Mouse (Mus musculus) kidney, embryonic 15.5 days (tissue): Measurements from ENCODE around the gene Wdr74. TPM values are rescaled to one million over a fixed set of nuclear protein-coding genes. Genes with fewer than 3 reads are reported as not detected.
"Not testable (repeated sequence)": the region's sequence is repeated elsewhere in the genome, so short reads cannot be mapped to it uniquely, and the experiment has no call there.

ENCODE experiments used
- ATAC-seq: fragments of 200-750 bp; cut with Nextera tagmentation; replicated peaks from 2 replicates; pipeline ENCODE4 v1.8.0; 2017; ENCODE audit warnings: moderate TSS enrichment; ENCODE audit not compliant: low FRiP score
- H3K27ac ChIP-seq: fragments of 300-500 bp; sonication (generic); 2 replicates; pipeline ENCODE4 v1.5.1; 2015; ENCODE audit warnings: mild to moderate bottlenecking, inconsistent platforms
- H3K27me3 ChIP-seq: fragments of 300-500 bp; sonication (generic); 2 replicates; pipeline ENCODE4 v1.6.1; 2015; ENCODE audit warnings: inconsistent platforms
- H3K36me3 ChIP-seq: fragments of 300-500 bp; sonication (generic); 2 replicates; pipeline ENCODE4 v1.6.1; 2015; ENCODE audit warnings: inconsistent platforms
- H3K4me1 ChIP-seq: fragments of 300-500 bp; sonication (generic); 2 replicates; pipeline ENCODE4 v1.6.1; 2015; ENCODE audit warnings: inconsistent platforms
- H3K4me2 ChIP-seq: fragments of 300-500 bp; sonication (generic); 2 replicates; pipeline ENCODE4 v1.6.1; 2015; ENCODE audit warnings: moderate library complexity, mild to moderate bottlenecking, inconsistent platforms
- H3K4me3 ChIP-seq: fragments of 300-500 bp; sonication (generic); replicated peaks from 2 replicates; pipeline ENCODE4 v1.5.1; 2015; ENCODE audit warnings: mild to moderate bottlenecking, inconsistent platforms
- H3K9ac ChIP-seq: fragments of 300-500 bp; sonication (generic); 2 replicates; pipeline ENCODE4 v1.6.1; 2015; ENCODE audit warnings: mild to moderate bottlenecking, inconsistent platforms
- H3K9me3 ChIP-seq: fragments of 300-500 bp; sonication (generic); replicated peaks from 2 replicates; pipeline ENCODE4 v1.6.1; 2016; ENCODE audit warnings: inconsistent platforms
- WGBS: fragments of 180-500 bp; shearing (Covaris S2); methylation state at CpG from one replicate; pipeline ENCODE4 v1.1.7; 2015; ENCODE audit warnings: mixed read lengths; 5-methylcytosine and 5-hydroxymethylcytosine counted together
- polyA plus RNA-seq: library from polyadenylated mRNA; unstranded; fragments of >200 nt; fragmentation: Nextera tagmentation; extraction: Ambion mirVana; gene quantifications from 2 replicates; pipeline ENCODE4 v1.2.1, GENCODE M21; 2015

Gene Wdr74
- polyA plus RNA-seq, 1 experiment from 2014 or later = 94.2 TPM

- Histone ChIP-seq H3K4me1 (peaks cover 32% of the 10 kb centered on the region), H3K9me3 (no peaks in the 10 kb centered on the region), H3K27ac (no peak overlapping the region), H3K9ac (peak overlapping the region; percentile 73; the same call in 1 of the 2 replicates), H3K36me3 (peaks cover 23% of the 10 kb centered on the region), H3K27me3 (no peaks in the 10 kb centered on the region), H3K4me2 (peak overlapping the region; percentile 59; the same call in 1 of the 2 replicates), H3K4me3 (no peak overlapping the region)
- no peak for ATAC-seq
- 70% methylated on average over 1 of the region's 1 CpGs for WGBS
Measured at GRCm38 (mm10) chr19:8721378-8721777, 14.2 kb upstream of the Wdr74 start.

- peaks cover 30% of the 10 kb centered on the region for H3K36me3 ChIP-seq
- peak overlapping the region; percentile 84 for H3K4me3 ChIP-seq
- H3K4me2 ChIP-seq = peak overlapping the region; percentile 59
- peak overlapping the region; percentile 73 for H3K9ac ChIP-seq
- 40% methylated on average over 4 of the region's 4 CpGs for WGBS
- H3K9me3 ChIP-seq = no peaks in the 10 kb centered on the region
- H3K27me3 ChIP-seq = no peaks in the 10 kb centered on the region
- ATAC-seq = no peak
- H3K4me1 ChIP-seq = peaks cover 36% of the 10 kb centered on the region
- H3K27ac ChIP-seq = peak overlapping the region; percentile 97
Measured at GRCm38 (mm10) chr19:8722021-8722420, 13.6 kb upstream of the Wdr74 start.

DNA sequence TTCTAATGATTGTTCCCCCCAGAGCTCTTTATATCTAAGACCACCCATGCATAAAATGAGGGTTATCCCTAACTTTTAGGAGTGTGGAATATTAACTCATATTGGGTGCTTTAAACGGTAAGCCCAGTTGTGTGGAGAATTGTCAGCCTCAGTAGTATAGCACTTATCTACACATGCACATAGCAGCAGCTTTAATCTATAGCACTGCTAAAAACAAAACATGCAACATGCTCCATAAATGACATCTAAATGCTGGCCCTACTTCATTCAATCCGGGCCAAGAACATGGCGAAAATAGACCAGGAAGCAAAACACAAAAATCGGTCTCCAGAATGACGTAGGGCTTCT, 13.1 kb upstream of the Wdr74 start:
- no peaks in the 10 kb centered on the region for H3K9me3 ChIP-seq
- WGBS = 0% methylated on average over 5 of the region's 5 CpGs
- H3K36me3 ChIP-seq = peaks cover 31% of the 10 kb centered on the region
- ATAC-seq = peak; percentile 15; the same call in 1 of the 2 replicates
- H3K4me2 ChIP-seq = peak overlapping the region; percentile 59
- peaks cover 36% of the 10 kb centered on the region for H3K4me1 ChIP-seq
- peak overlapping the region; percentile 84 for H3K4me3 ChIP-seq
- peak overlapping the region; percentile 73 for H3K9ac ChIP-seq
- H3K27ac ChIP-seq = peak overlapping the region; percentile 97
- H3K27me3 ChIP-seq = no peaks in the 10 kb centered on the region

- no peaks in the 10 kb centered on the region for H3K9me3 ChIP-seq
- H3K4me3 ChIP-seq = peak within 1 kb of the TSS; percentile 84
- peak; percentile 96 for ATAC-seq
- H3K27me3 ChIP-seq = no peaks in the 10 kb centered on the region
- WGBS = under 1% methylated on average over 50 of the region's 50 CpGs
- H3K36me3 ChIP-seq = peaks cover 31% of the 10 kb centered on the region
- peak within 1 kb of the TSS; percentile 97 for H3K27ac ChIP-seq
- peak within 1 kb of the TSS; percentile 70 for H3K4me2 ChIP-seq
- peaks cover 36% of the 10 kb centered on the region for H3K4me1 ChIP-seq
- peak within 1 kb of the TSS; percentile 96 for H3K9ac ChIP-seq
Measured at GRCm38 (mm10) chr19:8722907-8723573, 12.6 kb upstream of the Wdr74 start, which contains the start of gene Slc3a2. Gene Slc3a2 (minus strand): TSS chr19:8723369.

DNA sequence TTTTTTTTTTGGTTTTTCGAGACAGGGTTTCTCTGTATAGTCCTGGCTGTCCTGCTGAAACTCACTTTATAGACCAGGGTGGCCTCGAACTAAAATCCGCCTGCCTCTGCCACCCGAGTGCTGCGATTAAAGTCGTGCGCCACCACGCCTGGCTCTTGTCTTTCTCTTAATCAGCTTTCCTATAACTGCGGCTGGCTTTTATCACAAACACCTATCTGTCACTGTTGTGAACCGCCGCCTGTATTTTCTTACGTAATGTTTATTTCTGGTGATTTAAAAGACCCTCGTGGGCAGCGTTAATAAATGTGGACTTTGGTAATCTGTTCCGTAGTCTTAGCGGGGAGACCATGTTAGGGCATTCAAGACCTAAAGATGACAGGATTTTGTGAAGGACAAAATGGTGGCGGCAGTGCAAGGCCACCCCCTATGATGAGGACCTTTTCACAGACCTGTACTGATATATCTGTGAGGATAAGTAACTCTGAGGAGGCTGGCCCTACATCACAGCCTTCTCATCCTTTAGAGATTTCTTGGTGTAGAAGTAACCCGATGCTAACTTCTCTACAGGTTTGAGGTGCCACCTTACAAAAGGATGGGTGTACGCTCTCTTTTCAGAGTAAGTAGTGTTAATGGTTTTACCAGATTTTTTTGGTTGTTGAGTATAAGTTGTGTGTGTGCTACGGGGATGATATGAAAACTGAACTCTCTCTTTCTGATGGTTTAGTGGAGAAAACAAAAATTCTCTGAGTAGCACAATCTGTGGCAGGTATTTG, 11.9 kb upstream of the Wdr74 start:
- H3K4me2 ChIP-seq = peak overlapping the region; percentile 70
- peak overlapping the region; percentile 84 for H3K4me3 ChIP-seq
- H3K36me3 ChIP-seq = peaks cover 31% of the 10 kb centered on the region
- WGBS = under 1% methylated on average over 20 of the region's 20 CpGs
- no peaks in the 10 kb centered on the region for H3K9me3 ChIP-seq
- H3K27ac ChIP-seq = peak overlapping the region; percentile 94
- H3K27me3 ChIP-seq = no peaks in the 10 kb centered on the region
- peak overlapping the region; percentile 96 for H3K9ac ChIP-seq
- peaks cover 36% of the 10 kb centered on the region for H3K4me1 ChIP-seq
- no peak for ATAC-seq

DNA sequence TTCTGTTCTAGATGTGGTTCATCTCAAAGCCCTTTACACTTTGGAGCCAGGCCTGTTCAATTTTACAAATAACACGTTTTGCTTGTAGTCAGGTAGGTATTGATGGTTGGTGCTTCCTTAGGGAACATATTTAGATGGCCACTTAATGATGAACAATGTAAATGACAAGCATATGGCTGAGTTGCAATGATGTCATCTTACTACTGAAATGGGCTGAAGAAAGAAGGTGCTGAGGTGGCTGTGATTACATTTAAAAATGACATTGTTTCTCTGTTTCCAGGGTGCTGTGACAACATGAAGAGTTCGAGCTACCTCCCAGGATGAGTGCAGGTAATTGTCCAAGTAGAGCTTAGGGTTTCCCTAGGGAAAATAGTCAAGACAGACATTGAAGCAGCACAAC, 11.2 kb upstream of the Wdr74 start:
- H3K4me2 ChIP-seq = peak overlapping the region; percentile 70
- H3K9me3 ChIP-seq = no peaks in the 10 kb centered on the region
- H3K27me3 ChIP-seq = no peaks in the 10 kb centered on the region
- H3K4me3 ChIP-seq = peak overlapping the region; percentile 84
- peaks cover 31% of the 10 kb centered on the region for H3K36me3 ChIP-seq
- 3% methylated on average over 2 of the region's 2 CpGs for WGBS
- H3K9ac ChIP-seq = peak overlapping the region; percentile 96
- peak overlapping the region; percentile 94 for H3K27ac ChIP-seq
- peaks cover 36% of the 10 kb centered on the region for H3K4me1 ChIP-seq
- no peak for ATAC-seq

DNA sequence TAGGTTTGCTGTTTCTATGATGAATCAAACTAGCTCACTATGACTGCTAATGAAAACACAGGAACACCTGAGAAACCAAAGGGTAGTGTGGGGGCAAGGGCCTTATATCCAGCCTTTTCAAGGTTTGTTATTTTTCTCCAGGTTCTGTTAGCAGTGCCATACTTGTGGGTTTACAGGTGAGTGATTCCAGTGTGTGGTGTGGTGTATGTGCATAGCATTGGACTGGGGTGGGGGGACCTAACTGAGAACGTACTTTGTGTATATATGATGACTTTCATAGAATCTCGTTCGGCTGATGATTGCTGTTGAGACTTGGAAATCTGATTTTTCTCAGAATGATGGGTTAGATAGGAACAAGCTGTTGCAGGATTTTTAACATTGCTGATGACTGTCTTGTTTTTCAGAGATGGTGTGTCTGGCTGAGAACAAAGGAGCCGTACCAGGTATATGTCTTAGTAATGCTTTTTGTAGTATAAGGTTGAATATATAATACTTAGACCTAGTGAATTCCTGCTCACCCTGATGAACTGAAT, 10.5 kb upstream of the Wdr74 start:
- H3K27ac ChIP-seq = peak overlapping the region; percentile 94
- ATAC-seq = no peak

GRCm38 (mm10) chr19:8726609-8727390, 8.8 kb upstream of the Wdr74 start:
- H3K4me2 ChIP-seq = peak overlapping the region; percentile 70; the same call in 1 of the 2 replicates
- no peak overlapping the region; the same call in 1 of the 2 replicates for H3K27ac ChIP-seq
- 21% methylated on average over 3 of the region's 3 CpGs for WGBS

More for the DNA sequence above, 10.5 kb upstream of the Wdr74 start:
- peaks cover 36% of the 10 kb centered on the region for H3K4me1 ChIP-seq
- H3K27me3 ChIP-seq = no peaks in the 10 kb centered on the region
- H3K9ac ChIP-seq = peak overlapping the region; percentile 96
- H3K36me3 ChIP-seq = peaks cover 31% of the 10 kb centered on the region
- WGBS = 46% methylated on average over 4 of the region's 4 CpGs
- peak overlapping the region; percentile 84 for H3K4me3 ChIP-seq
- peak overlapping the region; percentile 70 for H3K4me2 ChIP-seq
- H3K9me3 ChIP-seq = no peaks in the 10 kb centered on the region

DNA sequence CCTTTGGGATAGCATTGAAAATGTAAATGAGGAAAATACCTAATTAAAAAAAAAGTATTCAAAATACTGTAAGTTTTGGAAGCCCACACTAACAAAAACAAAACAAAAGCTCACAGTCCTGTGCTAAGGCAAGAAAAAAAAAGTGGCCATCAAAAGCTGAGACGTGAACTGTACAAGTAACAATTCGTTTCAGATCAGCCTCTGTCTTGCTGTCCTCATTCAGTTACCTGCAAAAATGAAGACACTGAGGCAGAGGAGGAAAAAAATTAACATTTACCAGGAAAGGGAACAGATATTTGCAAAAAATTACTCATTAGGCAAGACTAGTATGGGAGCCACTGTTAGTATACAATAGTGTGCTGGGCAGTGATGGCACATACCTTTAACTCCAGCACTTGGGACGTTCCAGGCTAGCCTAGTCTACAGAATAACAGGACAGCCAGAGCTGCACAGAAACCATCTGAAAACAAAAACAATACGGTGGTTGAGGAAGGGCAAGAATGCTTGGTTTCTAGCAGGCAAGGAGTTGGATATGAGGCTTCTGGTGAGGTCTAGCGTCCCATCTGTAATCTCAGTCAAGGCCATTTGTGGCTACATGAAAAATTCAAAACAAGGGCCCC, 8.0 kb upstream of the Wdr74 start:
- no peaks in the 10 kb centered on the region for H3K27me3 ChIP-seq
- H3K9me3 ChIP-seq = no peaks in the 10 kb centered on the region
- no peak overlapping the region for H3K9ac ChIP-seq
- H3K27ac ChIP-seq = 0 out of 2 replicates have a peak overlapping the region, but pooled peaks have one; percentile 13
- no peak overlapping the region for H3K4me2 ChIP-seq
- no peak for ATAC-seq
- no peak overlapping the region for H3K4me3 ChIP-seq
- H3K4me1 ChIP-seq = peaks cover 23% of the 10 kb centered on the region
- WGBS = 21% methylated on average over 5 of the region's 5 CpGs
- H3K36me3 ChIP-seq = peaks cover 31% of the 10 kb centered on the region

More at GRCm38 (mm10) chr19:8726609-8727390, 8.8 kb upstream of the Wdr74 start:
- ATAC-seq = no peak
- H3K9me3 ChIP-seq = no peaks in the 10 kb centered on the region
- no peak overlapping the region for H3K9ac ChIP-seq
- peaks cover 30% of the 10 kb centered on the region for H3K4me1 ChIP-seq
- peaks cover 31% of the 10 kb centered on the region for H3K36me3 ChIP-seq
- H3K27me3 ChIP-seq = no peaks in the 10 kb centered on the region
- no peak overlapping the region for H3K4me3 ChIP-seq

DNA sequence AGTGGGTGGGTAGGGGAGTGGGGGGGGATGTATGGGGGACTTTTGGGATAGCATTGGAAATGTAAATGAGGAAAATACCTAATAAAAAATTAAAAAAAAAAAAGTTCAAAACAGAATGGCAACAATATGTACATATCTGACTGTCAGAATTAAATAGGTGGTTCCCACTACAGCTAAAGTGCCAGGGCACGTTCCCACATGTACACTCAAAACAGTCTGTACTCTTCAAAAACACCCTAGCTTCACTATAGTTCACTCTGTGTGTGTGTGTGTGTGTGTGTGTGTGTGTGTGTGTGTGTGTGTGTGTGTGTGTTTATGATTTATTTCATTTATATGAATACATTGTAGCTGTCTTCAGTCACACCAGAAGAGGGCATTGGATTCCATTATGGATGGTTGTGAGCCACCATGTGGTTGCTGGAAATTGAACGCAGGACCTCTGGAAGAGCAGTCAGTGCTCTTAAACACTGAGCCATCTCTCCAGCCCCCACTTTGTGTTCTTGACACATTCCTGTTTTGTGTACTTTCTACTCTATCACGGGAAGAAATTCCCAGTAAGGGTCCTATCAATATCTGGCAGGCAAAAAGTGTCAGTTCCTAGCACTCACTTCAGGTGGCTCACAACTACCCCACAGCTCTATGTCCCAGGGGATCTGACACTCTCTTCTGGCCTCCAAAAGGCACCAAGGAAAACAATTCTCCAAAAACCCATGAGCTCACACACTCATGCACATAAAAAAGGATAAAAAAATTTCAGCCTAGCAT, 7.1 kb upstream of the Wdr74 start:
- ATAC-seq, H3K4me2 ChIP-seq, H3K4me3 ChIP-seq, H3K27ac ChIP-seq, H3K9me3 ChIP-seq, H3K9ac ChIP-seq, H3K27me3 ChIP-seq: not testable (repeated sequence)
- Histone ChIP-seq H3K36me3 (peaks cover 31% of the 10 kb centered on the region), H3K4me1 (peaks cover 23% of the 10 kb centered on the region)
- 43% methylated on average over 3 of the region's 3 CpGs for WGBS

- Histone ChIP-seq H3K36me3 (peaks cover 23% of the 10 kb centered on the region), H3K9me3 (no peaks in the 10 kb centered on the region), H3K4me3 (no peak overlapping the region), H3K27ac (no peak overlapping the region), H3K9ac (no peak overlapping the region), H3K4me2 (no peak overlapping the region), H3K4me1 (peaks cover 10% of the 10 kb centered on the region), H3K27me3 (no peaks in the 10 kb centered on the region)
- 84% methylated on average over 3 of the region's 3 CpGs for WGBS
- no peak for ATAC-seq
Measured at GRCm38 (mm10) chr19:8734334-8734733, 1.3 kb upstream of the Wdr74 start.
